21 mouse cellular contexts compared by ENCODE assay signal in genomic region chr7:56315630-56316529, GRCm38 (mm10).
DNase-seq lines count a peak whose midpoint lies in the region; ATAC-seq and TF ChIP-seq lines count a peak whose summit lies in the region.
"Had no signal": no experiment of that assay in that cellular context is flagged by ENCODE, and none has a peak within 500 bp of the region (broad histone marks: within the 10 kb centered on the region; RNA-seq: fewer than 3 reads in every experiment).

No protein-coding gene starts in this region.

- no peak for TF ChIP-seq CTCF in hindbrain, postnatal 0 days (IDR thresholded peaks at IDR 0.05; ENCODE audit: low read depth)

- no peak overlapping the region for H3K9ac ChIP-seq in hindbrain, embryonic 13.5 days
- H3K9ac ChIP-seq in hindbrain, postnatal 0 days (replicated peaks; ENCODE audit: low read length), result no peak overlapping the region
- H3K9ac ChIP-seq in neural tube, embryonic 15.5 days (replicated peaks), result no peak overlapping the region

- no peak for DNase-seq in hindbrain, embryonic 10.5 days (ENCODE audit: low spot score)
- peak; percentile 5 for DNase-seq in right cerebral cortex, postnatal 25 days
- DNase-seq in right cerebral cortex, postnatal 4 days, result no peak
- DNase-seq in hindbrain, postnatal 0 days (ENCODE audit: low spot score), result peak; percentile 12
- no peak for DNase-seq in layer of hippocampus, postnatal 10 days (ENCODE audit: low spot score in 2 of 2)
- DNase-seq in thymus, adult 18-20 months, result no peak
- DNase-seq: adrenal gland, postnatal 25 days; B cell, adult 2 months; cerebellum, adult 9-11 months; gastrocnemius, postnatal 25 days; heart, postnatal 10 days; kidney, adult 9 months; kidney, postnatal 36 days; lung, adult 18-20 months; lung, postnatal 4 days; right cerebral cortex, adult 18-20 months; spleen, adult 18-20 months had no signal

- H3K4me2 ChIP-seq in hindbrain, embryonic 13.5 days, result no peak overlapping the region
- H3K4me2 ChIP-seq in hindbrain, postnatal 0 days (ENCODE audit: low read depth, low read length), result no peak overlapping the region
- H3K4me2 ChIP-seq in neural tube, embryonic 15.5 days, result no peak overlapping the region

- no peaks in the 10 kb centered on the region for H3K36me3 ChIP-seq in hindbrain, embryonic 13.5 days
- no peaks in the 10 kb centered on the region for H3K36me3 ChIP-seq in hindbrain, embryonic 10.5 days
- no peaks in the 10 kb centered on the region for H3K36me3 ChIP-seq in hindbrain, postnatal 0 days (ENCODE audit: insufficient read depth, low read length)
- H3K36me3 ChIP-seq in neural tube, embryonic 15.5 days, result no peaks in the 10 kb centered on the region

- H3K9me3 ChIP-seq in hindbrain, embryonic 13.5 days, result no peaks in the 10 kb centered on the region
- H3K9me3 ChIP-seq in hindbrain, embryonic 10.5 days, result no peaks in the 10 kb centered on the region
- H3K9me3 ChIP-seq in hindbrain, postnatal 0 days (ENCODE audit: low read length), result no peaks in the 10 kb centered on the region
- H3K9me3 ChIP-seq in neural tube, embryonic 15.5 days (replicated peaks), result no peaks in the 10 kb centered on the region

- no peak overlapping the region for H3K4me3 ChIP-seq in hindbrain, embryonic 13.5 days
- no peak overlapping the region for H3K4me3 ChIP-seq in hindbrain, embryonic 10.5 days
- no peak overlapping the region for H3K4me3 ChIP-seq in hindbrain, postnatal 0 days (ENCODE audit: low read length)
- H3K4me3 ChIP-seq in neural tube, embryonic 15.5 days (replicated peaks), result no peak overlapping the region

- peak; percentile 59 for ATAC-seq in hindbrain, embryonic 13.5 days (ENCODE audit: low FRiP score)
- peak; percentile 82 for ATAC-seq in hindbrain, postnatal 0 days
- peak; percentile 84 for ATAC-seq in neural tube, embryonic 15.5 days (ENCODE audit: low FRiP score)
- ATAC-seq: activated CD4-positive, CD25-positive, alpha-beta regulatory T cell, adult 4 months; inflammation-experienced regulatory T-cells, adult 6 months had no signal

- no peaks in the 10 kb centered on the region for H3K4me1 ChIP-seq in hindbrain, embryonic 13.5 days (replicated peaks)
- no peaks in the 10 kb centered on the region for H3K4me1 ChIP-seq in hindbrain, embryonic 10.5 days (replicated peaks)
- H3K4me1 ChIP-seq in hindbrain, postnatal 0 days (ENCODE audit: insufficient read depth, low read length), result no peaks in the 10 kb centered on the region
- 0 out of 2 replicates have a peak, but pooled peaks cover 2% of the 10 kb centered on the region for H3K4me1 ChIP-seq in neural tube, embryonic 15.5 days

- no peaks in the 10 kb centered on the region for H3K27me3 ChIP-seq in hindbrain, embryonic 13.5 days
- no peaks in the 10 kb centered on the region for H3K27me3 ChIP-seq in hindbrain, embryonic 10.5 days (ENCODE audit: insufficient read depth, poor library complexity, severe bottlenecking)
- no peaks in the 10 kb centered on the region for H3K27me3 ChIP-seq in hindbrain, postnatal 0 days (ENCODE audit: insufficient read depth, low read length)
- H3K27me3 ChIP-seq in neural tube, embryonic 15.5 days (replicated peaks), result no peaks in the 10 kb centered on the region

- WGBS in hindbrain, embryonic 13.5 days, result 63% methylated on average over 7 of the region's 7 CpGs
- 61% methylated on average over 7 of the region's 7 CpGs for WGBS in hindbrain, embryonic 10.5 days
- WGBS in hindbrain, postnatal 0 days, result 35% methylated on average over 7 of the region's 7 CpGs
- 30% methylated on average over 7 of the region's 7 CpGs for WGBS in neural tube, embryonic 15.5 days

- no peak overlapping the region for H3K27ac ChIP-seq in hindbrain, embryonic 13.5 days
- H3K27ac ChIP-seq in hindbrain, embryonic 10.5 days, result no peak overlapping the region
- no peak overlapping the region for H3K27ac ChIP-seq in hindbrain, postnatal 0 days
- H3K27ac ChIP-seq in neural tube, embryonic 15.5 days (replicated peaks), result 0 out of 2 replicates have a peak overlapping the region, but pooled peaks have one; percentile 23

Comparison
In these comparisons a context has a peak if more than half of its experiments do, and no peak if none do; other contexts are left out.
1. DNase-seq: peak in right cerebral cortex, postnatal 25 days (single experiment) and hindbrain, postnatal 0 days (single experiment); none in hindbrain, embryonic 10.5 days (single experiment), right cerebral cortex, postnatal 4 days (single experiment), layer of hippocampus, postnatal 10 days (0 of 2) and thymus, adult 18-20 months (0 of 2).
2. Peak in every context shown above with its lines, with median percentiles within 50 percentile points of each other: ATAC-seq.